Mouse (Mus musculus) ovary, postnatal 10 days (tissue): Measurements from ENCODE around the gene Gm49325.
A peak's percentile ranks its signal among the peaks of the same experiment; 100 is the strongest.

ENCODE experiments used
- DNase-seq: peaks from one replicate; pipeline ENCODE4 v3.0.0; 2022; ENCODE audit warnings: low spot score

Gm49325 gene

DNA sequence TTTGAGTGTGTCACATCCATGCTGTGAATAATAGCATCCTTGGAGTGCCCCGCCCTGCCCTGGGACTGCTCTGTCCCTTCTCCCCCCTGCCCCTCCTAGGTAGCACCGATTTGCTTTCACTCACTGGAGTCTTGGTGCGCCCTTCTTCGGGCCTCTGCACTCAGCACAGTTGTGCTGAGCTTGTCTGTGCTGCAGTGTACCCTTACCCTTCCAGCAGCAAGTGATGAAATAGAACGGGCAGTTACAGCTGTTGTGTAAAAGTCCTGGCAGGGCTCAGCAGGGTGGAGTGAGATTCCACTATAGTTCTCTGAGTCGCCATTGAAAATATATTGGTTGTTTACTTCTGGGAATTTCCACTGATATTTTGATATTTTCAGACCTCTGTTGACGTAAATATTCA lies 20.0 kb downstream of the Gm49325 start:
- no peak for DNase-seq

DNA sequence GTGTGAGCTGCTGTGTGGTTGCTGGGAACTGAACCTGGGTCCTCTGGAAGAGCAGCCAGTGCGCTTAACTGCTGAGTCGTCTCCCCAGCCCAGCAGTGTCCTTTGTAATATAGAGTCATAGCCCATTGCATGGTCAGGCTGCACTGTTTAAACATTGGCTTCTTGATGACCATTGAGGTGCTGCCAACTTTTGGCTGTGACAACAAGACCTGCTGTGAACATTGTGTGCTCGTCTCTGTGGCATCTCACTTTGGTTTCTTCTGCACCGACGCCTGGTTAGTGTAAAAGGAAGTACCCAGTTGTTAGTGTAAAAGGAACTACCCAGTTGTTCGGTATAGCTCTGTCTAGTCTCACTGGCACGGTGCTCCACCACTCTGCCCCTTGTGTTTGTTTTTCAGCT lies 20.6 kb downstream of the Gm49325 start:
- DNase-seq = no peak

DNA sequence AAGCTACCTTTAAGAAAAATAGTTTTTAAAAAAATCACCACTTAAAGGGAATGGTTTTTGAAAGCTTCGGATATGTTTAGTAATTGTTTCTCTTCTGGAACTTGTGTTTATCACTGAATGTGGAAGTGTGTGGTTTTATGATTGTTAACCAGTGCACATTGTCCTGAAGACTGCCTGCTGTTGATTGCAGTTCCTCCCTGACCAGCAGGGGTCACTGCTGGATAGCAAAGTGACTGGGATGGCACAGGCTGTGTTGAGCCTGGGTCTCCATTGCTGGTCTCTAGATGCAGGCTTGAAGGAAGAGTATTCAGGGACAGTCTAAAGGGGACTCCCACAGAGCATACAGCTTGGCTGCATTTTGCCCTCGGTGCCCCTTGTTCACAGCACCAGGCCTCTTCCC lies 21.5 kb downstream of the Gm49325 start:
- peak; percentile 60 for DNase-seq

DNA sequence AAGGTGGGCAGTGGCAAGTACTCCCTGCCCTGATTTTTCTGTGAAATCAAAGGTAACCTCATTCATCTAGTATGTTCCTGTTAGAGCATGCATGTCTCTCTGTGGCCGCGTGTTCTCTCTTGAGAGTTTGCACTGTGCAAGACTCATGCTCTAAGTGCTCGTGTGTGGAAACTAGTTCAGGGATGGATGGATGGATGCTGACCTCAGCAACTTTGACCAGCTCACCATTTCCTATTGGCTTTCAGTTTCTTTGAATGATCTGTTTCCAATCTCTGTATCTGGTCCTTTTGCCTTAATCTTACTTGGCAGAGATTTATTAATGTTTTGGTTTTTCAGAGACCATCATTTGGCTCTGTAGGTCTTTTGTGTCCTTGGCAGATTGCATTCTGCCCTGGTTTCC lies 23.2 kb downstream of the Gm49325 start:
- no peak for DNase-seq

DNA sequence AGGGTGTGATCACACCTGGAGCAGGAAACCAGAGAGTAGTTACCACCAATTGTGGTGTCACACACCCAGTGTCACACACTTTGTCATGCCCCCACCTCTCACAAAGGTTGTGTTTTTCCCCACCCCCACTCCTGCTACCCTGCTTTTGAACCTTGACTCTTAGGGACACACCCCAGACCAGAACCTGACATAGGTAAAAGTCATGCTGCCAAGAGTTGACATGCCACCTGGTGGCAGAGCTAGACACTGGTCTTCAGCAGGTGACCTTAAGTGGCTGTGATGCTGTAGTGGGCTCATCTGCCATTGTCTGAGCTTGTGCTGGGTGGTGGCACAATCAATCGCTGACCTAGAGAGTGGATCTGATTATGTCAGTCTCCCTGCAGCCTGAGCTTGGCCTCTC lies 24.0 kb downstream of the Gm49325 start:
- DNase-seq = no peak

DNA sequence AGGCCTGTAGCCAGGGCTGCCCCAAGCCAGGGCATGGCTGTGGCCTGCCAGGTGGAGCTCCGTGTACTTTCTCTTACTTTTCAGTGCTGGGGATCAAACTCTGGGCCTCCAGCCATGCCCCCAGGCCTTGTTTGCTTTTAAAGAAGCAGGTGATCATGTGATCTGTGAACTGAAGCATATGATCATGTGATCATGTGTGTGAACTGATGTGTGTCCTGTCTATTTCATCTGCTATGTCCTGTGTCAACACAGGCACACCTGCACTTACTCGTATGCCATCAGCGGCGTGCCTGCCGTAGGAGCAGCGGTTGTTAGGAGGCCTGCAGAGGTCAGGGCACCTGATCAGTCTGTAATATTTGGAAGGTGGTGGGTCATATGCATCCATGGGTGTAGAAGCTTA lies 28.0 kb downstream of the Gm49325 start:
- no peak for DNase-seq

DNA sequence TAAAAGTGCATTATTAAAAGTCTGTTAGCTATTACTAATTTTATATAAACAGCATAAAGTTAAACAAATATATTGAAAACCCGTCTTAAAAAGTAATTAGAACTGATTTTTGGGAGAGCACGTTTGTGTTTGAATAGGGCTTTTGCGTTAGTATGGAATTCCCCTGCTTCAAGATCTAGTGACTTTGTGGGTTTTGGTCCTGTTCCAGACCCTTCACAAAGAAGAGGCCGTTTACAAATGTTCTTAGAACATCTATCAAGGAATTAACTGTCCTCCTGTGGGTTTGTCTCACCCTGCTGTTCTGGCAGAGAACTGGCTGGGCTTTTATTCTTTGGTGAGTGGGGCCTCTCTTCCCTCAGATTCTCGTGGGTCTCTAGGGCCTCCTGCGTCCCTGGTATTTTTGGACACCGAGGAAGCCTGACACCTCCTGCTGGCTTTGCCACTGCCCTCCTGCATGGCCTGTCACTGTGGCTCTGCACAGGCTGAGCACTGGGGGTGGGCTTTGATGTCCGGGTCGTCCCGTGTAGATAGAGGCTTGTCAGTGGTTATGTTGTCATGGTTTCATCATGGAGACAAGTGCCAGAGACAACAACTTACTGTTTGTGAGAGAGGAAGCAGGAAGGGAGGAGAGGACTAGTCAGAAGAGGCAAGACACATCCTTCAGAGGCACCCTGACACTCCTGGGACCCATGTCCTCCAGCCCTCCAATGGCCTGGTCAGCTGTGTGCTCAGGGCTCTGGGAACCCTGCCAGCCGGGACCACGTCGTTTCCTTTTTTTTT lies 28.6 kb downstream of the Gm49325 start:
- DNase-seq = no peak

DNA sequence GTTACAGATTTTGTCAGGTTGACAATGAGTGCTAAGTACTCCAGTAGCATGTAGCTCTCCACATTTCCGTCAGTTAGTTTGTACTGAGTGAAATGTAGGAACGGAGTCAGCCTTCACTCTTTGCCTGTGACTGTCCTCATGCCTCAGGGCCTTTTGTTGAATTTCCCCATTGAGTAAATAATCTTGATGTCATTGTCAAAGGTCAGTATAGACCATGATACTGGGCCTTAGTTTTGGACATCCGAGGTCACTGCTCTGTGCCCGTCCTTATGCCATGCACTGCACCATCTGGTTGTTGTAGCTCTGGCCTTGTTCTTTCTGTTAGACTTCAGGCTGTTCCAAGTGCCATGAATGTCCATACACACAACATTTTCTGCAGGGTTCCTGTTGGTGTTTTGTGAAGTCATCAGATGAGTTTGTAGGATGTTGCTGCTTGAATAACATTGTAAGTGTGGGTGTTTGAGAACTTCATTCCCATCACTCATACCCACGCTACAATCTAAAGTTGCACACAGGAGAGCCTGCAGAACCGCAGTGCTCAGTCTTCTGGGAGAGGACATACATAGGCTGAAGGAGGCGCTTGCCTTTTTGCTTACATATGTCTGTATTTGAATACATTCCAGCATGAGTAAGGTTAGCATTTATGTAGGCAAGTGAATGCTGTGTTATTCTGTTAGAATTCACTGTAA lies 30.4 kb downstream of the Gm49325 start:
- no peak for DNase-seq

DNA sequence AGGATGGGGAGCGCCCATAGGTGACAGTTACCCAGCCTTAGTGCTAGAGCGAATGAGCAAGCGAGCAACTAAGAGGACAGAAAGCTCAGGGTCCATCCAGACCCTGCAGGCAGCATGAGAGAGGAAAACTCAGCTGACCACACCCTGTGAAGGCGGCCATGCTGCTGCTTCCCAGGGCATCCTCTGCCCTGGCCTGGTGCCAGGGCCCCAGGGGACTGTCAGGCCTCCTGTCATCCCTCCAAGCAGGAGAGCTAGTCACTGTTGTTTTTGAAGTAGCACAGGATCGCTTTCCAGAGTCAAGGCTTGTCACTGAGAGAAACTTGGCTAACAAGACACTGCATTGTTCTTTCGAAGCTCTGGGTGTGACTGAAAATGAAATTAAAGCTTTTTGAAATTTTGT lies 33.0 kb downstream of the Gm49325 start:
- DNase-seq = no peak

DNA sequence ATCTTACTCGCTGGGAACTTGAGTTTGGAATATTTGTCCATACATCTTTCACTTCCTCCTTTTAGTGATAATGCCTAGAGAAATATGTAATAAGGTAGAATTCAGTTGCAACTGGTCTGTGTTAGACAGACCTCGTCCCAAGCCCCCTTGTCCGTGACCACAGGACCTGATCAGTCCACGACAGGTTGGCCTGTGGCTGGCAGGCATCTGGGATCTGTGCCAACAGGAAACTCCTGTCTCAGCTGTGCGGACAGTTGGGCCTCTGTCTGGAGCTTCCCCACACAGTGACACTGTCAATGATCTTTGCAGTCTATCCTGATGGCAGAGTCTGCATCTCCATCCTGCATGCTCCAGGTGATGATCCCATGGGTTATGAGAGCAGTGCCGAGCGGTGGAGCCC lies 37.2 kb downstream of the Gm49325 start:
- no peak for DNase-seq

DNA sequence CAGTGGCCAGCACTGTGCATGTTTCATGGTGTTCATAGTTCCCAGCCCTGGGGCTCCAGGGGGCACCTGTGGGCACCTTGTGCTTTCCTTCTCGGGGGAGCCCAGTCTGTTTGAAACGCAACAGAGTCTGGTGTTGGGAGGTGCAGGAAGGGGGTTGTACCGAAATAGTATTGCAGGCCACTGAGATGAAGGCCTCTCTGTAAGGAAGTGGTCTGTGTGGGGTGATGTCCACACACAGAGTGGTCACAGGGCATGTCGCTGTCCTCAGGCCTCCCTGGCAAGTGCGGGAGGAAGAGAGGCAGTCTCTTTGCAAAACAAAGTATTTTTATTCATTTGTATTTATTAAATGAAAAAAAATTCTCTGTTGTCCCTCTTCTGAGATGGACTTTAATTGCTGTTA lies 39.6 kb downstream of the Gm49325 start:
- no peak for DNase-seq

DNA sequence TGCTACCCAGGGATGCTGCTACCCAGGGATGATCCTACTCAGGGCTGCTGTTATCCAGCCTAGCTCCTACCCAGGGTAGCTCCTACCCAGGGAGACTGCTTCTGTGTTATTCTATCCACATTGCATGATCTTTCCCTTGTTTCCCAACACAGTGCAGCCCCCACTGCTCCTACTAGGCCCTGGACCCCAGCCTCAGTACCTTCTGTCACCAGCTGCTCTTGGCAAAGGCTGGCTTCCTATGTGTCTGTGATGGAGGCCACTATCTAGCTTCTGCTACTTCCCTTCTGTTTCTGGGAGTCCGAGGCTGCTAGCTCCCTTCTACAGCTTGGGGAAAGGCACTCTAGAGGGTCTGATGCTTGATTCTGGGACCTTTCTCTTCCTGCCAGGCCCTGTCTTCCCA lies 41.5 kb downstream of the Gm49325 start:
- no peak for DNase-seq

DNA sequence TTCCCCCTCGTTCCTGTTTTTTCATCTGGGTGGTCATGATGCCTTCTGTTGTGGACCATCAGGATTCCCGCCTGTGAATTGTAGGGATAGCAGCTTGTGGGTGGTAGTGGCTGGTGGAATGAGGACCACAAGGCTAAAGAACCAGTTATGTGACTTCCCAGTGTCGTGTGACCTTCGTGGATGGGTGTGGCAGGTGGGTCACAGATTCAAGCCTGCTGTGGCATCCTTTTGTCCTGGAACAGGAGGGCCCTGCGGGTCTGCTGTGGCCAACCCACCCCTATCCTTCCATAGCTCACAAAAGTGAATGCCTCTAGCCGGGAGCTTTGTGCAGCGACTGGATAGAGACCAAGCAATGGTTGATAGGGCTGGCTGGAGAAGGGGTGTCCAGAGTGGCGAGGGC lies 41.9 kb downstream of the Gm49325 start:
- DNase-seq = no peak

DNA sequence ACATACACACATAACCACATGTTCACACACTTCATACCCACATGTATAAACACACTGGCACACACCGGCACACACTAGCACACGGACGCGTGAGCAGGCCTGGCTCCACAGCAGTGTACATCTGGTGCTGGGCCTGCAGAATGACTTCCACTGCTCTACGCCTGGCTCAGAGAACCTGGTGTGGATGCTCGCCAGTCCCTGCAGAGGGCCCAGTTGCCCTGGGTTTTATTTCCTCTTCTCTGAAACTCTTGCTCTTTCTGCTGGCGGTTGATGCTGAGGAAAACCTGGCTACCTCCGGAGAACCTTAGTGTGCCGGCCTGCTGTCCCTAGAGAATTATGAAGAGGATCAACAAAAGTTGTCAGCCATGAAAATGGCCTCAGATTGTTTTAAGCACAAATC lies 46.0 kb downstream of the Gm49325 start:
- no peak for DNase-seq

DNA sequence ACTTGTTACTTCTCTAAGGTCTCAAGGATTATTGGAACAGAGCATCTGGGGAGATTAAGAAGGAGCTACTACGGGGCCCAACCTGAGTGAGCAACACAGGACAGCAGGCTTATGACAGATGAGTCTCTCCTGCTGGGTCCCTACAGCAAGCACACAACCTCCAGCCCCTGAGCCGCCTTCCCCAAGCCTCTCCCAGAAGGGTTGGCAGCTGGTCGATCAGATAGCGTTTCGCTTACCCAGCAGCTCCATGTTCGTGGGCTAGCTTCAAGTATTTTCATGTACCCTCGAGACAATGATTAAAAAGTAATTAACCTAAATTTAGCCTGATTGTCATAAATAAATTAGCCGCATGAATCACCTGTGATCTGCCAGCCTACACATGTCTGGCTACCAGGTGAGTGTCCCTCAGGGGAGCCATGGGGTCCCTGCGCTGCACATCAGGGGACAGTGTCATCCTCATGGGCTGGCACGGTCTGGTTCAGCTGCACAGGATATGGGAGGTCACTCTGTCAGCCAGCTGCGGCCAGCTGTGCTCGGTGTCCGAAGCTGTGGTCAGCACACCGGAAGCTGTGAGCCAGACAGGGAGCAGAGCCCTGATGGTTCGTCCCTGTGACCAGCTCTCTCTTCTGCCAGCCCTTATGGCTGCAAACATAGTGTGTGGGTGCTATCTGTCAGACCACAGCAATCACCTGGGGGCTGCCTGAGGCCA lies 52.4 kb downstream of the Gm49325 start:
- DNase-seq = no peak

DNA sequence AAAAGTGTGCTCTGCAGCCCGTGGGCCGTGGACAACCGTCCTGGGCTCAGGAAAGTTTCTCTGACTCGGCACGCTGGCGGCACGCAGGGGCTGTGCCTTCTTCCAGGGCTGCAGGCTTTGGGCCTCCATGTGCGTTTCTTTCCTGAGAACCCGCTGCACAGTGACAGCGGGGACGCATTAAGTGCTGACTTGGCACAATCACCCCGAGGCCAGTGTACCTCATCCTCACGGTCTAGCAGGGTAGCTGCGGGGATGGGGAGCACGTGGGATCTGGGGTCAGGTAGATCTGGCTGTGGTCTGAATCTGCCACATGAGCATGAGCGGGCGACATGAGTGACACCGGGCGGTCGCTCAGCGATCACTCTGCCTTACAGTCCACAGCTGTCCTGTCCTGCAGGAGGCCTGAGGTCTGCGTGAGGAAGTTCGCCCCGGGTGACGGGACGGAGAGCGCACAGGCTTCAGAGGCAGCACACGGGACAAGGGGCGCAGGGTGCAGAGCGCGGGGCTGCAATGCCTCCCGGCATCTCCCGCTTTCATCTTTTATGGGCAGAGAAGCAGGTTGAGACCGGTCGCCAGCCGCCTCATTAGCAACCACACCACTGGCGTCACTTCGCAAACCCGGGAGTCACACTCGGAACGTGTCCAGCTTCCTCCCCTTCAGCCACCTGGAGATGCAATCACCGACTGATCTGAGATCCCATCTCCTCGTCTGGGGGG lies 58.1 kb downstream of the Gm49325 start:
- DNase-seq = no peak

DNA sequence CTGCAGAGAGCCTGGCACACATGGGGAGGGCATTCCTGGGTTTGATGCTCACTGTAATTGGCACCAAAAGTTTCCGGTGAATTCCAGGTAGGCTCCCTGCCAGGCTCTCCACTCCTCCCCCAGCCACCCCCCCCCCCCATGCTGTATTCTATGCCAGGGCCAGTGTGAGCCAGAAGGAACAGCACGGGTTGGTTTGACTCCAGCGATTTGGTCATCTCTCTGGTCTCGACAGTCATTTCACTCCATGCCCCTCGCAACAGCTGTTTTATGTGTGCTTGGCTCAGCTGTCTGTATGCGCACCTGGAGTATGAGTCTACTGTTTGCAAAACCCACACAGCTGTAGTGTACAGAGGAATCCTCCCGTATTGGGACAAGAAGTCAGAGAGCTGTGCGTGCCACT lies 60.3 kb downstream of the Gm49325 start:
- no peak for DNase-seq

DNA sequence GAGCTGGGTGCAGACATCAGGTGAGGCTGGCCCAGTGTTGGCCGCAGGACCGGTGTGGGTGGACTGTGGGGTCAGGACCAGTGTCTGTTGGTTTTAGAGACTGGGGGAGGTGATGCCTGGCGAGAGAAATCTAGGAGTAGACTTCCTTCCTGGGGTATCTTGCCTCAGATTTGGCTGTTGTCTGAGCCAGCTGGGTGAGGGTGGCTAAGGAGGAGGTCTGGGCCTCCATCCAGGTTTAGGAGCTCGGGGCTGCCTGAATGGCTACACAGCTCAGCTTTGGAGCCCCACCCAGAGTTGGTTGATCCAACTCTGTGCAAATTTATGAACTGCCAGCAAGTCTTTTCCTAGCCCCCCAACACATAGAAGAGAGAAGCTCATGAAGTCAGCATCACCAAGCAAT lies 61.4 kb downstream of the Gm49325 start:
- no peak for DNase-seq

DNA sequence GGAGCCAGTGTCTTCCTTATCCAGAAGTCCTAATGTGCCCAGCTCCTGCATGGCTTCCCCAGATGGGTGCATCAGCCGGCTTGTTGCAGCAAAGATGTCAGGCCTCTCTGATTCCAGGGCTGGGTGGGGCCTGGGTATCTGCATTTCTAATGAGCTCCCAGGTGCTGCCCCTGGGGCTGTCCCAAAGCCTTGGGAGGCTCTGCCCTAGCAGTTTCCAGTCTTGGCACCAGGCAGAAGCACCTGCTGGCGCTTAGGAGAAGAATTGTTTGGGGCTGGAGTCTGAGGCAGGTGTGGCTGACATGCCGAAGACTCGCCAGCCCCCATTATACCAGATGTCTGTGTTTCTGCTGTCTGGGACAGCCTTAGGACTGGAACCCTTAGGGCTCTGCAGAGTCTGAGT lies 64.7 kb downstream of the Gm49325 start:
- no peak for DNase-seq

DNA sequence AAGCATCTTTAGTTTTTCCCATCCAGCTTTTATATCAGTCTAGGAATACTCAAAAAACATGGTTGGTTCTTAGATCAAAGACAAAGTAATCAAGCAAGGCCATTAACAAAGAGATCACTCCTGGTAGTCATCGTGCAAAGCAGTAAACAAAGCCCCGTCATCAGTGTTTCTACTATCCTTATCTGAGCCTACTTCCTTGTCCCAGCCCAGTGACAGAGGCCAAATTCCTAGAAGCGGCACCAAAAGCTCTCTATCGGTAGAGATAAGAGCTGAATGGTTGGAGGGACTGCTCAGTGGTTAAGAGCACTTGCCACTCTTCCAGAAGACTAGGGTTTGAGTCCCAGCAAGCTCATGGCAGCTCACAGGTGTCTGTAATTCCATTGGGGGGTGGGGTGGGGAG lies 65.5 kb downstream of the Gm49325 start:
- no peak for DNase-seq

DNA sequence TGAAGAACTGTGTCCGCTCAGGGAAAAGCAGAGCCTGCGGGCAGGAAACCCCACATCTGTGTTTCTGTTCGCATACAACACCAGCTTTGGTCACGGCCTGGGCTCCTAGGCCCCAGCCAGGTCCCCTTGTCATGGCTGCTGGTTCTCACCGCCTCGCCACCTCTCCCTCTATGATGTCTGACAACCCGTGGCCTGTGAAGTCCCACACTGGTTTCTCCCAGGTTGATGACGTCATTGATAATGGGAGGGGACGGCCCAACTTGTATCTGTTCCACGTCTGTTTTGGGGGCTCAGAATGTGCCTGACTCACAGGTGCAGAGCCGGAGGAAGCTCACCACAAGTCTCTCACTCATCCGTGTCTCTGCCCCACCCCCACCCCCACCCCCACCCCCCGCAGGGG lies 67.8 kb downstream of the Gm49325 start:
- no peak for DNase-seq

DNA sequence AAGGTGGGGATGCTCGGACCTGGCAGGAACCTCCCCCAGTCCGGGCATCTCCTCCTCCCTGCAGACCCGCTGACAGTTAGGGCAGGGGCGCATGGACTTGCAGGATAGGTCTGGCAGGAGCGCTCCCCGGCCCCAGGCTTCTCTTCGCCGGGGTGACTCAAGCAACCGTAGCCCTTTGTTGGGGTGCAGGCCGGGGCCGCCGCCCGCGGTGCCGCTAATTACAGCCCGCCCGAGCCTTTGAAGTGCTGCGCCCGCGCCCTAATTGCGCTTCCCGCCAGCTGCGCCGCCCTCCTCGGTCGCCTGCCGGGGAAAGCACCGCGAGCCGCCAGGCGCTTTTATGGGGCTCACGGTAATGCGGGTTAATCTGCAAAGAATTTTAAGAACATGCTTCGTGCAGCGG lies 71.6 kb downstream of the Gm49325 start:
- DNase-seq = no peak

DNA sequence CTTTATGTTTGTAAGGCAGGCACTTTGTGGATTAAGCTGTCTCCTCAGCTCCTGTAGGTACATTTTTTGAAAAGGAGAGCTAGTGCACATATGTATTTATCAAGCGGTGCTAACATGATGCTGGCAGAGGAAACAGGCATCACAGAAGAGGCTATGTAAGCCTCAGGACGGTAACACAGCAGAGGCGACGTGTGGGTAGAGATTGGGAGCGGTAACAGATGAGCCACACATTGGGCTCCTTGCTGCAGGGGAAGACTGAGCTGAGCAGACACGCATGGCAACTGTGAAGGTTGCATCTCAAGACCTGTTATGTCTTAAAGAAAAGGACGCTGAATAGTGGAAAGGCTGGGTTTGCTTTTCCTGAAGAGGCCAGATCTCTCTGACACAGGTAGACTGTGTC lies 77.0 kb downstream of the Gm49325 start:
- DNase-seq = no peak
